Mouse (Mus musculus): Measurements from ENCODE around the gene Ankdd1b.

Ankdd1b gene

DNA sequence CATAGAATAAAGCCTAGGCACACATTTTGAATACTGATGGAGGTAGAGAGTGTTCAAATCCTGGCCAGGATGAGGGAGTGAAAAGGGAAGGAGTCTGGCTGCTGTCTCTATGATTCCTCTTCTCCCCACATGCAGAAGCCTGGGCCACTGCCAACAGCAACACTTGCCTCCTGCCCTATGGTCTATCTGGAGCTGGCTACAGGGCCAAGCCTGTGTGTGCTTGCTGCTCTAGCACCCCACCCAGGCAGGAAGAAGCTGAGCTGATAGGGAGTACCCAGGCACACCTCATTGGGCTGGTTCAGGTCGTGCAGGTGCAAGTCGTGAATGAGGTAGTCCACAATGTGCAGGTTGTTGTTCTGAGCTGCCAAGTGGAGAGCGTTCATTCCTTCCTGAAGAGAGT, 16.7 kb downstream of the Ankdd1b start:
- no peak for DNase-seq (ENCODE audit: inconsistent ontology term)

DNA sequence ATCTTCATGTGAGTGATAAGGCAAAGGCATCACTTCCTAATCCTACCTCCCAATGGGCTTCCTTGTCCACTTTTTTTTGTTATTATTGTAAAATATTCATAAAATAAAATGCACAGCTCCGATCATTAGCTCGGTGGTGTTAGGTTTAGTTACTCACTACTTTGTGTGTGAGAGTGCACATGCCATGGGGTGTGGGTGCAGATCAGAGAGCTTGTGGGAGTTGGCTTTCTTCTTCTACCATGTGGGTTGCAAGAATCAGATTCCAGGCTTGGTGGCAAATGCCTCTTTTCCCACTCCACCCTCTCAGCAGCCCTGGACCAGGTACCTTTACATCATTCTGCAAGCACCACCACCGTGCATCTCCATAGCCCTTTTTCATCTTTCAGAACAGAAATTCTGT, 18.4 kb downstream of the Ankdd1b start:
- no peak for DNase-seq (ENCODE audit: inconsistent ontology term)

DNA sequence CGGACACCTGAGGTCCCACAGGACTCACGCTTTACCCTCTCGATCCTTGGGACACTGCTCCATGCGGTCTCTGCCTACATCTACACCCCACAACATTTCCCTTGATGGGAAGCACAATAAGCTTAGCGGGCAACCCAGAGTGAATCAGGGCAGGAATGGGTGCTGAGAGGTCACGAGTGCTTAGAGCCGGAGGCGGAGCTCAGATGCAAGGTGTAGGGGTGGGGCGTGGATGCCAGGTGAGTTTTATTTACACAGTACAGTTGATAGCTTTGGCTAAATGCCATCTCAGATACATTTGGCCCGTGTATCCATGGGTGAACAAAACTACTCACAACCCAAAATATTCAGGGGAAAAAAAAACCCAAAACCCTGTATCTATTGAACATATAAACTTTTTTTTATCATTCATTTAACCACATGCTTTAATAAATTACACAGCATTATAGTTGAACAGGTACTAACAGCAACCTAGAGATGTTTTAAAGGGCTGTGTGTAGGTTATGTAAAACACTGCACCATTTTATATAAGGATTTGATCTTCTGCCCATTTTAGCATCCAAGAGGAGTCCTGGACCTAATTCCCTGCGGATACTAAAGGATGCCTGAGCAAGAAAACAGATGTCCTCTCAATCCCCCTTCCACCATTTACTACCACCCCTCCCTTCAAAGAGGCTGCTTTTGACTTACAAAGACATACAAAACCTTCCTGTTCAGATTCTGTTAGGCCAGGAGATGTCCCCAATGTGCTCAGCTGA, 19.4 kb downstream of the Ankdd1b start:
- no peak for DNase-seq (ENCODE audit: inconsistent ontology term)

DNA sequence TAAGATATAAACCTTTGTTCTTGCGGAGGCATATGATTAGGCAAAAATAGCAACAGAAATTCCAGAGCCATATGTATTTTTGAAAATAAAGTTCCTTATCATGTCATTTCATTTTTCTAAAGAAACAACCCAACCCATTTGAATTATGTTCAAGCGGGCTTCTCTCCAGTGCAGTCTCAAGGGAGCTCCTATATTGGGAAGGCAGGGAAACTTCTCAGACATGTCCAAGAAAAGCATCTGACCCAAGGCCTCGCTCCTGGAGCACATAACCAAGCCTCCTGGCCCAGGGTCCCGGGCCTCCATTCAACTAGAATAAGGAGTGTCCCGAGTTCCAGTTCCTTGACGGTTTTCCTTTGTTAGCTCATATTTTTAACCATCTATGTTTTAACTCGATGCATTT, 20.1 kb downstream of the Ankdd1b start:
- DNase-seq (ENCODE audit: inconsistent ontology term), result no peak

DNA sequence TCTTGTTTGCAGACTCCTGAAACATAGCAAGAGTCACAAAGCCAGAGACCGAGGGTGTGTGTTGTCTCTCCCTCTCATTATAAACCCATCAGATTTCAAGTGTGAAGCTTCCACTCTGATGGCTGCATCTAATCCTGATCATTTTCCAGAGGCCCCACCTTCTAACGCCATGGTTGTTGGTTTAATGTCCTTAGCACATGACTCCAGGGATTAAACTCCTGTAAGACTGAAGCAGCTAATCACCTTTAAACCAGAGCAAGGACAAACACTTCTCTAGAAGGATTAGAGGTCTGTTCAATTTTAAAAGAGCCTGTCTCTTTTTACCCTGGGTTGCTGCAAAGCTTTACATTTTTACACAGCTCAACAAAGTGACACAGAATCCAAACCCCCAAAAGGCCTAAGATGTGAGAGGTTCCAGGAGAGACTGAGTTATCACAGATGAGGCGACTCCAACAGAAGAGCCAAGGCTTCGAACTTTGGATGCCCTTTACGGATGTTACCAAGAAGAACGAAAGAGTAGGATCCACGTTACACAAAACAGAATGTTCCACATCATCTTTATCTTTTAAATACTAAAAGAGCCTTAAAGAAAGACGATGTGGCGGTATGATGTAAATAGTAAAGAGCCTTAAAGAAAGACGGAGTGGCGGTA, 20.7 kb downstream of the Ankdd1b start:
- DNase-seq (ENCODE audit: inconsistent ontology term), result no peak

DNA sequence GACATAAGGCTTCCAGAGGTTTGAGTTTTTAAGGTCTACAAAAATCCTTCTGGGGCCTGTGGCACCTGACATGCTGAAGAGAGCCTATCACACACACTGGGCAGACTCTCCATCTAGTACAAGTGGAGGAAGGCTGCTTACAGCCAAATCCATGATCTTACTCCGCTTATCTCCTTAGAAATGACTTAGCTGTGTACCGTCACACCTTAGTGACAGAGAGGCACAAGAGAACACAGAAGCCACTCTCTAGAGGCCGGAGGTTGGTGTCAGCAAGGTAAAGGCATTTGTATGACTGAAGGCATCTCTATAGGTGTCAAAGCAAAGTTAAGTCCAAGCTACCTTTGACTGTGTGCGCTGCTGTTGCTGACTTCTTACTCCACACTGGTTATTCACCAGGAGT, 30.6 kb downstream of the Ankdd1b start:
- DNase-seq (ENCODE audit: inconsistent ontology term), result no peak

DNA sequence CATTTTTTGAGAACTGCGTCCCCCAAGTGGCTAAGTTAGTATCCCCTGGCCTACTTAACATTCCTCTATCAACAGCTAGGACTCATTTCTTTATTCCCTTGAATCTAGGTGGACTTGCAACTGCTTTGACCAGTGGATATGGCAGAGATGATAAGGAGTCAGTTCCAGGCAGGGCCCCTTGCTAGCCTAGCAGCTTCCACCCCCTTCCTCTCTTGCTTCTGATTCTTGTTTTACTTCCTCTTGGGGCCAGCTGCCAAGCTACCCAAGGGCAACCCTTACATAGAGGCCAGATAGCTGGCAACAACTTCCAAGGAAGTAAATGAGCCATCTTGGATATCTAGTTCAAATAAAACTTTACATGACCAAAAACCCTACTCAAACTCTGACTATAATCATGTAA, 34.1 kb downstream of the Ankdd1b start:
- DNase-seq (ENCODE audit: inconsistent ontology term), result no peak

DNA sequence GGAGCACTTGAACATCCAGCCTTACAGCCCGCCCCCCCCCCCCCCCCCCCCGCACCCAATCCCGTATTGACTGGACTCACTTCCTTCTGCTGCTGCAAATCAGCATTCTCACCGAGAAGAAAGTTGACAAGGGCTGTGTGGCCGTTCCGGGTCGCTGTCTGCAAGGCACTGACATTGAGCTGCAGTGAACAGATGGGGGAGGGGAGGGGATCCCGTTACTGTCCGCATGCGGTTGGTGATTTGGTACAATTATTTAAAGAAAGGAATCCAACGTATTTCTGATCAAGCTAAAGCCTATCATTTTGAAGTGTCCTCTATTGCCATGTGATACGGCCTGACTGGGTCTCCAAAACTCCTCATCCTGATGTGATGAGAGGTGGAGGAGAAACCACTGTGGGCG, 35.2 kb downstream of the Ankdd1b start:
- peak; percentile 24 for DNase-seq (ENCODE audit: inconsistent ontology term)

DNA sequence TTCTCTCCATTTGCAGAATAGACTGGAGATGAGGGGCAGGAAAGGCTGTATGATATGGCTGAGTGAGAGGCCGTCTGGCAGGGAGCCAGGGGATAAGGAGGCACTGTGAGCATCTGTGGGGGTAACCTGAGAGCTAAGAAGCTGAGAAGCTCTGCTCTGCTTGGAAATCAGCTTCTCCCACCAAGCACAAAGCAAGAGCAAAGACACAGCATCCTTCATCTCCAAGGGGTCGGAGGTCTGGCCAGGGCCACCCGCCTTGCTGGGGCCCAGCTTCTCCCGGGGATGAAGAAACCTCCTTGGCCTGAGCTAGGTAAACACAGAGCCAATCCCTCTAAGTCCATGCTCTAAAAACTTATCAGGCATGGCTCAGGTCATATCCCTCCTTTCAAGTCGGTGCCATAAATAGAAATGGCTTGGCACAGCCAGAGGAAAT, 36.1 kb downstream of the Ankdd1b start:
- DNase-seq (ENCODE audit: inconsistent ontology term), result no peak

DNA sequence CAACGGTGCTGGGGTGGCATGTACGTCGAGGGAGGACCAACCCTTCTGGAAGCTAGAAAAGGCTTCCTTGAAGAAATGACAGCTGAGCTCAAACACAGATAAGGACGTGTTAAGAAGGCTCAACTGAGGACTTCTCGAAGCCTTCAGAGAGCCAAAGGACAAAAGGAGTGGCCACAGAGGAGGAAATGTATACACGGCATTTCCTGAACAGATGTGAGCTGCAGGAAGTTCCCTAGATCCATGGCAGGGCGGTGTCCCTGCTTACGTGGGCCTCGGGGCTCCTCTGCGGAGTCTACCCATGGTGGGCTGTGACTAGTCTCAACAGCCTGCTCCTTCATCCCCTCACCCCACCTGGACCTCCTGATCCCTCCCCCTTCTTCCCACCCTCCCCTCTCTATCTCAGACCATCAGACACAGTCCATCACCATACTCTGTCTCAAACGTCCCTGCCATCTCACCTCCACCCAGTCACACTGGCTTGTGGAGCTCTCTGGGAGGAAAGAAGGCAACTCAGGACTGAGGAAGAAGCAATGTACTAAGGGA, 37.3 kb downstream of the Ankdd1b start:
- no peak for DNase-seq (ENCODE audit: inconsistent ontology term)

DNA sequence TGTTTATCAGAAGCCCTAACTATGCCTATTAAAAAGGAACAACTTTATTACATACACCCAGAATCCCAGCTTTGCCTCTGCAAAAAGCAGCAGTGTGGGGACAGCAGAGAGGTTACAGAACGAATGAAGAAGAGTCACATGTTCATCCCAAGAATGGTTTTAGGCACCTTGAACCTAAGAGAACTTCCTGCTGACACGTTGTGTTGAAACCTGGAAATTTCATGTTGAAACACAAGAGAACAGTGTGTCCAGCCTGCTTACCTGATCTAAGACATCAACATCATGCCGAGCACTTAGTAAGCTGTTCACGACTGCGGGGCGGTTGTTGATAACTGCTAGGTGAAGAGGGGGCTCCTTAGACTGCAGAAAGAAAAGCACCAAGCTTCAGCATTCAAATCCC, 38.0 kb downstream of the Ankdd1b start:
- DNase-seq (ENCODE audit: inconsistent ontology term), result no peak

DNA sequence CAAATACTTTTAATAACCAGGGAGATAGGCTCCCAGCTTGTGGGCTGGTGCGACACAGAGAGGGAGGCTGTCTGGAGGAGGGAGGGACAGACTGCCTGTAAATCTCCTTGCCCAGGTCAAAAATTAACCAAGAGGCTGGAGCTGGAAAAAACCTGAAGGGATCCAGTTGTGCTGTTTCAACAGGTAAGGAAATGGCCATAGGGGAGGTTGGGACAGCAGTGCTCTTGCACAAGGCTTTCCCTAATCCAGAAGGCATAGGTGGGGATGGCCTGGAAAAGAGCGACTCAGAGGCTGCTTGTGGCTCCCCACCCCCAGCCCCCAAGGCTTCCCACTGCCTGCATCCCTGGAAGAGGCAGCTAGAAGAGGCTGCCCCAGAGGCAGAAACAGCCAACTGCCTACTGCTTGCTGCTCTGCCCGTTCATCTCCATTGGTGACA, 38.6 kb downstream of the Ankdd1b start:
- DNase-seq (ENCODE audit: inconsistent ontology term), result no peak

DNA sequence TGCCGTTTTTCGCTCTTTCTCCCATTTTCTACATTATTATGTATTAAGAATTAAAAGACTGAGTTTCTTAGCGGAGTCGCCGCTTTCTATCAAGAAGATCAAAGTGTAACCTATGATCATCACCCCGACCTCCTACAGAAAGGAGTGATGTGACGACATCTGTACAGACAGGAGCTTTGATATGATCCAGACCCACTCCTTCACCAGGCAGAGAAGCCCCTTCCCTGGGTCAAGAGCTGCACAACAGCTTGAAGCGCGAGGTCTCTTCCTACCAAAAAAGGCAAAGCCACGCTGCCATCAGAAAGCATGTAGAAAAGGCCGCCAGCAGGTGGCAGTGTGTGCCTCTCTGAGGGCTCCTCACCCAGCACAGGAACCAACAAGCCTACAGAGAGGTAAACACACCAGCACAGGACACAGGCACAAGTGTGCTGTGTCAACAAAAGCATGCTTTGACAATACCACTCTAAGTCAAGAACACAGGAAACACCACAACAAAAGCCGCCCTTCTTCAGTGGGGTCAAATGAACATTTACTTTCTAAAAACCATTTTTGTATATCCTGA, 39.3 kb downstream of the Ankdd1b start:
- peak; percentile 69 for DNase-seq (ENCODE audit: inconsistent ontology term)

DNA sequence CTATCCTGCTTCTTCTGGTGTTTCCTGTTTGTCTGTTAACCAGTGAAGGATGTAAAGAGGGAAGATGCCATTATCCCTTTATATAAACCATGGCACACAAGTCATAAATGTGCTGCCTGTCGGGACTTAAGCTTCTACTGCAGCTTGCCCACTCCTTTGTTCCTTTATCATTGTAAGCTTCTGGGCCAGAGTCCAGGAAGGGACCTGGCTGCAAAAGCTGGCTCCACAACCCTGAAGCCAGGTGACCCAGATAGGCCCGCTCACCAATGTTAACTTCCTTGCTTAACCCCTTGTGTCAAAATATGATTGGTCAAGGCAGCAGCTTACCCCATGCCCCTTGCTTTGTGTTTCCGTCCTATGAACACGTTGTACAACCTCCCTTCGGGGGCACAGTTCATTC, 42.5 kb downstream of the Ankdd1b start:
- DNase-seq (ENCODE audit: inconsistent ontology term), result no peak

DNA sequence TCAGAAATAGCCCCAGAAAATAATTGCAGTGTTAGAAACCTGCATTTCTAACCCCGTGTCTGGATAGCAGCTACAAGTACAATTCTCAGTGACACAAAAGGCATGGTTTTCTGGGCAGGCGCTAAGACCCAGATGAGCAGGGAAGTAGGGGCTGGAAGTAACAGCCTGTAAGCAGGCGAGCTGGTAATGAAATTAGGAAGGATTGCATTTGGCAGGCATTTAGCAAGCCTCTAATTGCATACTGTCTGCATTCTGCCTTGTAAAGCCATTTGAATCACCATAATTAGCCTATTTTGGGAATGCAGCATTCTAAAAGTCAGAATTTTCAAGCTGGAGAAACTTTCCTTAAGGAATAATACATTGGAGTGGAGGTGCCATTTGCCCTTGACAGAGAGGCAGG, 45.0 kb downstream of the Ankdd1b start:
- peak; percentile 17 for DNase-seq (ENCODE audit: inconsistent ontology term)

DNA sequence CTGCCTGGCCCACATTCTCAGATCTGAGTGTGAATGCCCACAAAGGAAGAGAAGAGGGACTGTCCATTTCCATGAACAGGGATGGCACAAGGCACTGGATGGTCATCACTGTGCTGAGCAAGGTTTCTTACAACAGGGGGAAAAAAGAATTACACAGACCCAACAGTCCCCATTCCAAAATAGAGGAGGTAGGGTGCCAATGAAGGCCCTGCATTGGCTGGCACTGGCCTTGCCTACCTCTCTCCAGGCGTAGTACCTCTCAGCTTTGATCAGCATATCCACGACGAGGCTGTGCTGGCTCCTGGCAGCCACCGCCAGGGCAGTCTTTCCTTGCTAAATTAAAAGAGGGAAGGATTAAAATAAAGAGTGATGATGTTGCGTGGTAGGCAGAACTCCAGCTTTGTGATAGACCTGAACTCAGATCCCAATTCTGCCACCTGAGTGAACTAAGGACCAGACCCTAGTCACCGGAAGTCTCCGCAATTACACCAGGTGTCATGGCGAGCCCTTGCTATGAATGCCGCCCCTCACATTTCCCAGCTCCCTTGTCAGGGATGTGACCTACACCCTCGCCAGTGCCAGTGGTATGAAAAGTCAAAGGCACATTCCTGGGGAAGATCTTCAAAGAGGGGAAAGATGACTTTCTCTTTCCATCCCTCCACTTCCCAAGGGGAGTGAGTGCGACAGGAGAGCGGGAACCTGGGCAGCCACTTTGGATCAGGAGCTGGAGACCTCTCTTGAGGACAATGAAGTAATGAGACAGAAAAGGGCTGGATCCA, 46.3 kb downstream of the Ankdd1b start:
- DNase-seq (ENCODE audit: inconsistent ontology term), result no peak

DNA sequence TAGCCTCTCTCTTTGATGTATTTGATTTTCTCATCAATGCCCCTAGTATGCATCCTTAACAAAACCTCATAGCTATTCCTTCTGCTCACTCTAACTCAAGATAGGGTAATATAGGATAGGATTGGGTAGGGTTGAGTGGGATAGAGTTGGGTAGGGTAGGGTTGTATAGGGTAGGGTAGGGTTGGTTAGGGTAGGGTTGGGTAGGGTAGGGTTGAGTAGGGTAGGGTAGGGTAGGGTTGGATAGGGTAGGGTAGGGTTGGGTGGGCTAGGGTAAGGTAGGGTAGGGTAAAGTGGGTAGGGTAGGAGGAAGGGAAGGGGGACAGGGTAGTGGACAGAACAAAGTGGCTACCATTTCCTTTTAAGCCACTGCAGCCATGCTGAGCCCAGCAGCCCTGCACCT, 49.8 kb downstream of the Ankdd1b start:
- no peak for DNase-seq (ENCODE audit: inconsistent ontology term)

DNA sequence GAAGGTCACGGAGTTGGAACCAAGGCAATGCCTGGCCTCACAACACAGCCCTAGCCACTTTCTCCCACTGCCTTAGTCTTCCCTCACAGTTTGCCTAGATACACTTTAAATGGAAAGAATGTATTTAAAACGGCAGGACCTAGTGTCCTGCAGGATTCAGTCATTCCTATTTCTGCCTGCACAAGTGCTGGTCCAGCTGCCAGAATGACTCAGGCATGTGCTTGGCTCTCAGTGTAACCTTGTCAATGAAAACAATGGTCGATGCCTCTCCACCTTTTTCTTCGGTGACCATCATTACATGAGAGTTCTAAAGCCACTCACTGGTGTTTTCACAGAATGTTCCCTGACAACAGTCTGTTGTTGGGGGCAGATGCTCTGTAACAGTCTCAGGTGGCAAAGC, 52.5 kb downstream of the Ankdd1b start:
- DNase-seq (ENCODE audit: inconsistent ontology term), result no peak

DNA sequence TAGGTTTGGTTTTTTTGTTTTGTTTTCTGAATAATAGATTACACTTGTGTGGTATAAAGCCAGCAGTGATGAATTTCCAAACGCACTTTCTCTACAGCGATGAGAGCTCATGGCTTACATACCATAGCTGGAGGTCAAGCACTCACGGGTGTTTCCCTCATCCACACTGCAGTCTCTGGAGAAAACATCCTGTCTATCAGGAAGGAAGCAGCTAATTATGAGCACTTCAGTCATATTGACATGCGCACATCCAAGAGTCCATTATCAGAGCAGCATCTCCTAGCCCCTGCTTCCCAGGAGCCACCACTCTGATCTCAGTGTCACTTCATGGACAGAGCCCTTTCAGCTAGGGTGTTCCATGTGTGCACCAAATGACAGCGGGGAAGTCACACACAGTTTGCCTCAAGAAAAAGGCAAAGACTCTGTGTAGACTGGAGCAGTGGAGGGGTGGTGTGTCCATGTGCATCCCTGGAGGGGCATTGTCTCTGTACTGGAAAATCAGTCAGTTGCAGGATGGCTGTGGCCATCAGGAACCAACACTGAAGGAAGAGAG, 53.7 kb downstream of the Ankdd1b start:
- DNase-seq (ENCODE audit: inconsistent ontology term), result no peak

DNA sequence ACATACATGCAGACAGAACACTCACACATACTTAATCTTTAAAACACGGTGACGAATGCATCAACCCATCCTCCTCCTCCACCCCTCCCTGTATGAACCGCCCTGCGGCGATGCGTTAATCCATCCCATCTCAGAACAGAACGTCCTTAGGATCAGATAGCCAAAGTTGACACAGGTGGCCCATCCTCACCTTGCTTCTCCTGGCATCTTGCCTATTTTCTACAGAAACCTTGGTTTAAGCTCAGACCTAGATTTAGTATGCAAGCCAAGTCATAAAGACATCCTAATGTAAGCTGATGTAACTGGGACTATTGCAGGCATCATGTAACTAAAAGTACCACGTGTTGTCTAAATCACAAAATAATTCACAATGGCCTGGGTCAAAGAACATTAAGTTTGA, 54.6 kb downstream of the Ankdd1b start:
- no peak for DNase-seq (ENCODE audit: inconsistent ontology term)

DNA sequence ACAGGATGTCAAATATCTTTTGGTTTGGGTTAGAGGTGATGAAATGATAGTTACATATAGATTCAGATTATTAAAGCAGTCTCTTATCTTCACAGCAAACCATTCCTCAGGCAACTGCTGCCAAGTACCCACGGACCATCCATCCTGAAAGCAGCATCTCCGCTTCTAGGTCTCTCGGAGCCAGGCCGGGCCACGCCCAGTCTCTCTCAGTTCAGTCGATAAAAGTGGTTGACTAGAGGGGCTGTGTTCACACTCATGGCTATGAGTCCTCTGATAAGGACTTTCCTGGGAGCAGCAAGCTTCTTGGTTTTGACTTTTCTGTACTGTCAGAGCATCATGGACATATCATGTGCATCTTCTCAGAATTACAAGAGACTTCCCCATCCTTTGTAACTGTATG, 56.6 kb downstream of the Ankdd1b start:
- no peak for DNase-seq (ENCODE audit: inconsistent ontology term)

DNA sequence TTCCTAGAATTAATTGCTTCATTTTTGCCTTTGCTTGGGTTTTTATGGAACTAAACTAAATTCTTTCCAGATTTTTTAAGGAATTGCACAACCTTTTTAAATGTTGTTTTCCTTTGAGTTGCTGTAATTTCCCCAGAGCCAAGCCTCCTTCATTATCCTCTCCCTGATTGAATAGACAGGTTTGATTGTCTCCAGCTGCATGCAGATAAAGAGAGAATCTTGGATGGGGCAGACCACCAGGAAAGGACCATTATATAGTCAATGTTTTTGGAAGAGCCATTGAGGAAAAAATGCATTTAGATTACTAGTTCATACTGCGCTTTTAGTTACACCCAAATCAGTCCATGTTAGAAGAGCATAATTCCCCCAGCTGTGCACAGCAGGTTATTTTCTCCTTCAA, 62.2 kb downstream of the Ankdd1b start:
- DNase-seq (ENCODE audit: inconsistent ontology term), result no peak

All from Muller cell, postnatal 12 days (primary cell).